Mouse (Mus musculus) C2C12 (cell line): ENCODE data around the gene Fads3.

ENCODE experiments used
- CTCF ChIP-seq: IDR thresholded peaks from one replicate; pipeline ENCODE4 v1.5.1; 2011; ENCODE audit not compliant: control insufficient read depth, insufficient read depth, insufficient read length
- USF1 ChIP-seq: IDR thresholded peaks from one replicate; pipeline ENCODE4 v1.6.1; 2011; ENCODE audit warnings: low read depth, mild to moderate bottlenecking, control low read depth, moderate library complexity

- TF ChIP-seq USF1 (no peak), CTCF (no peak)
Measured at GRCm38 (mm10) chr19:10012827-10013278, 28.5 kb upstream of the Fads3 start.
